Mouse (Mus musculus) liver, embryonic 11.5 days (tissue): ENCODE measurements around the gene 9930021J03Rik. TPM values are rescaled to one million over a fixed set of nuclear protein-coding genes. Genes with fewer than 3 reads are reported as not detected.

Experiments
- ATAC-seq: fragments of 200-750 bp; cut with Nextera tagmentation; replicated peaks from 2 replicates; pipeline ENCODE4 v1.8.0; 2017; ENCODE audit warnings: moderate number of reproducible peaks, mild to moderate bottlenecking, moderate TSS enrichment, moderate library complexity; ENCODE audit not compliant: low FRiP score
- DNase-seq: peaks from one replicate; pipeline ENCODE4 v3.0.0-alpha.2; 2017; ENCODE audit warnings: low spot score
- H3K27ac ChIP-seq: fragments of 300-500 bp; sonication (generic); 2 replicates; pipeline ENCODE4 v1.5.1; 2014; ENCODE audit warnings: mild to moderate bottlenecking, low read depth, low read length, control low read depth
- H3K27me3 ChIP-seq: fragments of 300-500 bp; sonication (generic); replicated peaks from 2 replicates; pipeline ENCODE4 v1.6.1; 2014; ENCODE audit warnings: low read length, mixed read lengths; ENCODE audit not compliant: control insufficient read depth, insufficient read depth
- H3K36me3 ChIP-seq: fragments of 300-500 bp; sonication (generic); 2 replicates; pipeline ENCODE4 v1.6.1; 2014; ENCODE audit warnings: mild to moderate bottlenecking, low read length, moderate library complexity, mixed read lengths; ENCODE audit not compliant: control insufficient read depth, insufficient read depth
- H3K4me1 ChIP-seq: fragments of 300-500 bp; sonication (generic); replicated peaks from 2 replicates; pipeline ENCODE4 v1.6.1; 2014; ENCODE audit warnings: low read length, mixed read lengths; ENCODE audit not compliant: control insufficient read depth, insufficient read depth
- H3K4me2 ChIP-seq: fragments of 300-500 bp; sonication (generic); 2 replicates; pipeline ENCODE4 v1.6.1; 2014; ENCODE audit warnings: mild to moderate bottlenecking, control low read depth, moderate library complexity
- H3K4me3 ChIP-seq: fragments of 300-500 bp; sonication (generic); 2 replicates; pipeline ENCODE4 v1.5.1; 2014; ENCODE audit warnings: low read depth, low read length, control low read depth
- H3K9ac ChIP-seq: fragments of 300-500 bp; sonication (generic); 2 replicates; pipeline ENCODE4 v1.6.1; 2014; ENCODE audit warnings: low read depth, low read length, control low read depth
- H3K9me3 ChIP-seq: fragments of 300-500 bp; sonication (generic); 2 replicates; pipeline ENCODE4 v1.6.1; 2016; ENCODE audit warnings: low read length, inconsistent platforms, mixed read lengths; ENCODE audit not compliant: control insufficient read depth
- WGBS: fragments of 180-500 bp; shearing (Covaris S2); extraction: QIAGEN DNeasy Blood & Tissue Kit; methylation state at CpG from one replicate; pipeline ENCODE4 v1.1.7; 2014; 5-methylcytosine and 5-hydroxymethylcytosine counted together
- polyA plus RNA-seq: library from polyadenylated mRNA; unstranded; fragments of >200 nt; fragmentation: Nextera tagmentation; extraction: Ambion mirVana; gene quantifications from 2 replicates; pipeline ENCODE4 v1.2.1, GENCODE M21; 2014

Gene 9930021J03Rik
- 4.0 and 5.2 TPM in 2 replicates for polyA plus RNA-seq

- DNase-seq (peak; percentile 100), ATAC-seq (peak; percentile 89)
- no peaks in the 10 kb centered on the region for H3K9me3 ChIP-seq
- H3K27me3 ChIP-seq, result no peaks in the 10 kb centered on the region
- WGBS, result under 1% methylated on average over 55 of the region's 95 CpGs
- peaks cover 8% of the 10 kb centered on the region; the same call in 1 of the 2 replicates for H3K36me3 ChIP-seq
- H3K27ac ChIP-seq, result peak within 1 kb of the TSS; percentile 89
- H3K4me1 ChIP-seq, result peaks cover 4% of the 10 kb centered on the region
- peak within 1 kb of the TSS; percentile 88 for H3K4me2 ChIP-seq
- peak within 1 kb of the TSS; percentile 88 for H3K9ac ChIP-seq
- peak within 1 kb of the TSS; percentile 85 for H3K4me3 ChIP-seq
Measured at GRCm38 (mm10) chr19:29805917-29806785, at the start of gene 9930021J03Rik. TSS of gene 9930021J03Rik (minus strand) at chr19:29805989.

- Histone ChIP-seq H3K9me3 (no peaks in the 10 kb centered on the region), H3K27ac (no peak overlapping the region), H3K27me3 (no peaks in the 10 kb centered on the region), H3K36me3 (no peaks in the 10 kb centered on the region), H3K4me3 (no peak overlapping the region), H3K4me1 (no peaks in the 10 kb centered on the region), H3K9ac (no peak overlapping the region), H3K4me2 (no peak overlapping the region)
- WGBS, result 76% methylated on average over 5 of the region's 5 CpGs
- DNase-seq, result no peak
- no peak for ATAC-seq
Measured at GRCm38 (mm10) chr19:29853711-29854110, 47.9 kb upstream of the 9930021J03Rik start.

- 52% methylated on average over 12 of the region's 12 CpGs for WGBS
- Histone ChIP-seq H3K27ac (no peak overlapping the region), H3K9me3 (no peaks in the 10 kb centered on the region), H3K4me3 (no peak overlapping the region), H3K4me2 (no peak overlapping the region), H3K27me3 (no peaks in the 10 kb centered on the region), H3K4me1 (no peaks in the 10 kb centered on the region), H3K36me3 (no peaks in the 10 kb centered on the region), H3K9ac (no peak overlapping the region)
- no peak for DNase-seq
- no peak for ATAC-seq
Measured at GRCm38 (mm10) chr19:29851036-29851690, 45.4 kb upstream of the 9930021J03Rik start.

- Histone ChIP-seq H3K4me3 (no peak overlapping the region), H3K9me3 (no peaks in the 10 kb centered on the region), H3K27ac (no peak overlapping the region), H3K27me3 (no peaks in the 10 kb centered on the region), H3K9ac (no peak overlapping the region), H3K4me1 (no peaks in the 10 kb centered on the region), H3K36me3 (no peaks in the 10 kb centered on the region), H3K4me2 (no peak overlapping the region)
- DNase-seq (no peak), ATAC-seq (no peak)
- 74% methylated on average over 11 of the region's 11 CpGs for WGBS
Measured at GRCm38 (mm10) chr19:29849924-29850551, 44.2 kb upstream of the 9930021J03Rik start.

- no peaks in the 10 kb centered on the region for H3K36me3 ChIP-seq
- H3K4me3 ChIP-seq, result no peak overlapping the region
- no peak overlapping the region for H3K4me2 ChIP-seq
- H3K9me3 ChIP-seq, result no peaks in the 10 kb centered on the region
- DNase-seq (no peak), ATAC-seq (no peak)
- WGBS, result 76% methylated on average over 12 of the region's 12 CpGs
- H3K9ac ChIP-seq, result no peak overlapping the region
- no peaks in the 10 kb centered on the region for H3K27me3 ChIP-seq
- no peak overlapping the region for H3K27ac ChIP-seq
- H3K4me1 ChIP-seq, result no peaks in the 10 kb centered on the region
Measured at GRCm38 (mm10) chr19:29844036-29844661, 38.4 kb upstream of the 9930021J03Rik start.

GRCm38 (mm10) chr19:29843641-29844035 is 37.8 kb upstream of the 9930021J03Rik start:
- no peak for DNase-seq
- Histone ChIP-seq H3K9me3 (no peaks in the 10 kb centered on the region), H3K27me3 (no peaks in the 10 kb centered on the region), H3K4me3 (no peak overlapping the region), H3K36me3 (no peaks in the 10 kb centered on the region), H3K9ac (no peak overlapping the region), H3K27ac (no peak overlapping the region), H3K4me2 (no peak overlapping the region), H3K4me1 (no peaks in the 10 kb centered on the region)
- 51% methylated on average over 5 of the region's 5 CpGs for WGBS
- no peak for ATAC-seq

GRCm38 (mm10) chr19:29842973-29843372 is 37.2 kb upstream of the 9930021J03Rik start:
- H3K27ac ChIP-seq, result no peak overlapping the region
- no peaks in the 10 kb centered on the region for H3K27me3 ChIP-seq
- H3K4me2 ChIP-seq, result no peak overlapping the region
- H3K4me3 ChIP-seq, result no peak overlapping the region
- no peak for ATAC-seq
- H3K9me3 ChIP-seq, result no peaks in the 10 kb centered on the region
- H3K9ac ChIP-seq, result no peak overlapping the region
- 73% methylated on average over 8 of the region's 8 CpGs for WGBS
- no peaks in the 10 kb centered on the region for H3K4me1 ChIP-seq
- no peaks in the 10 kb centered on the region for H3K36me3 ChIP-seq
- DNase-seq, result no peak

GRCm38 (mm10) chr19:29840642-29841041 is 34.9 kb upstream of the 9930021J03Rik start:
- no peaks in the 10 kb centered on the region for H3K36me3 ChIP-seq
- H3K4me1 ChIP-seq, result no peaks in the 10 kb centered on the region
- no peak overlapping the region for H3K9ac ChIP-seq
- no peaks in the 10 kb centered on the region for H3K27me3 ChIP-seq
- DNase-seq (no peak), ATAC-seq (no peak)
- no peak overlapping the region for H3K4me3 ChIP-seq
- 89% methylated on average over 4 of the region's 4 CpGs for WGBS
- no peak overlapping the region for H3K27ac ChIP-seq
- no peaks in the 10 kb centered on the region for H3K9me3 ChIP-seq
- no peak overlapping the region for H3K4me2 ChIP-seq
